Mouse (Mus musculus): ENCODE results near the gene Dennd1a. TPM values are rescaled to one million over a fixed set of nuclear protein-coding genes. Genes with fewer than 3 reads are reported as not detected.

Gene Dennd1a
- polyA plus RNA-seq, 1 experiment: 11.9 TPM

DNA sequence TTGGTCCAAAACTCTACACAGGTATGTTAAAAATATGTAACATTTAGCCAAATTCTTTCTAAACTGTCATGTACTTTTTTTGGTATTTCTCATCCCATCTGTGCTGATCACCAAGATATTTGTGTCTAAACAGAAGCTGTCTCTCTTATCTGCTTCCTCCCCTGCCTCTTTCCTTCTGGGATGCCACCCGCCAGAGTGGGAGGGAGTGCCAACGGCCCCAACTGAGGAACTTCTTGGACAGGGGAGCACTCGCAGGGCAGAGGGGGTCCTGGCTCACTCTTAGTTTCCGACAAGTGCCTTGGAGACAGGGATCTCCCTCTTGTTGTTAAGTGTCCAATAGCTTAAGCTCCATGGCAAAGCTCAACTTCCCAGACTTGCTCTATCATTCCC lies 263.5 kb downstream of the Dennd1a start:
- Histone ChIP-seq H3K36me3 (ENCODE audit: control insufficient read depth, insufficient read depth, low read length, poor library complexity, severe bottlenecking) (no peaks in the 10 kb centered on the region), H3K9ac (ENCODE audit: low read depth, poor library complexity, severe bottlenecking) (no peak overlapping the region), H3K4me3 (ENCODE audit: low read depth, low read length) (no peak overlapping the region), H3K9me3 (replicated peaks; ENCODE audit: control insufficient read depth, insufficient read depth, low read length, poor library complexity, severe bottlenecking) (no peaks in the 10 kb centered on the region), H3K27me3 (ENCODE audit: control insufficient read depth, insufficient read depth, low read length, poor library complexity, severe bottlenecking) (no peaks in the 10 kb centered on the region), H3K4me1 (ENCODE audit: control insufficient read depth, insufficient read depth, low read length) (no peaks in the 10 kb centered on the region), H3K27ac (ENCODE audit: insufficient read depth, low read length) (no peak overlapping the region)
- TF ChIP-seq EP300 (IDR thresholded peaks at IDR 0.05; ENCODE audit: insufficient read depth, low read depth, low read length) (no peak), CTCF (IDR thresholded peaks at IDR 0.05; ENCODE audit: low read depth, low read length) (no peak), POLR2A (IDR thresholded peaks at IDR 0.05; ENCODE audit: insufficient read depth, low read length) (no peak)

DNA sequence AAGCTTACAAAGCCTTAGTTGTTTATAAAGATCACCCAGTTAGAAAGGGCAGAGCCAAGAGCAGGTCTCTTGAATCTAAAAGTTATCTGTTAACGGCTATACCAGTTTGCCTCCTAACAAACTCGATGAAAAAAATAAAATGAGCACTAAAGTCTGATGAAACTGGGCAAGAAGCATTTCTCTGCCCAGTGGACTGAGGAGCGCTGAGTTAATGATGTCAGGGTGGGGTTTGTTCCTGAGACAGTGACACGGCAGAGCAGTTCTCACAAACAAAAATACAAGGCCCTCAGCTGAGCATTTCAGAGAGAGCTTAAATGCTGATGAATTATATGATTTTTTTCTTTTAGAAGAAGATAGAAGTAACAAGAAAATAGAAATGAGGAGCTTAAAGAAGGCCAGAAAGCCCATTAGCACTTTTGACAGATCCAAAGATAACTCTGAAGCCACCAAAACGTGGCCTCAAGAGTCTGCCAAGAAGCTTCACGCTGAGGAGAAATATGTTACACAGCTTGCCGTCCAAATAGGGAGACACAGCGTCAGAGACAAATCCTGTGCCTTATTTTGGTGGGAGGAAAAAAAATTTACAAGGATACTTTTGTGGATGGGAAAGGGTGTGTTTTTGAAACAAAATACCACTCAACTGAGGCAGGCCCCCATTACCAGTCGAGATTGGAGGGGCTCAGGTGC lies 264.0 kb downstream of the Dennd1a start:
- Histone ChIP-seq H3K27me3 (ENCODE audit: control insufficient read depth, insufficient read depth, low read length, poor library complexity, severe bottlenecking) (no peaks in the 10 kb centered on the region), H3K4me1 (ENCODE audit: control insufficient read depth, insufficient read depth, low read length) (no peaks in the 10 kb centered on the region), H3K36me3 (ENCODE audit: control insufficient read depth, insufficient read depth, low read length, poor library complexity, severe bottlenecking) (no peaks in the 10 kb centered on the region), H3K9me3 (replicated peaks; ENCODE audit: control insufficient read depth, insufficient read depth, low read length, poor library complexity, severe bottlenecking) (no peaks in the 10 kb centered on the region), H3K4me3 (ENCODE audit: low read depth, low read length) (no peak overlapping the region), H3K9ac (ENCODE audit: low read depth, poor library complexity, severe bottlenecking) (no peak overlapping the region), H3K27ac (ENCODE audit: insufficient read depth, low read length) (no peak overlapping the region)
- TF ChIP-seq POLR2A (IDR thresholded peaks at IDR 0.05; ENCODE audit: insufficient read depth, low read length) (no peak), EP300 (IDR thresholded peaks at IDR 0.05; ENCODE audit: insufficient read depth, low read depth, low read length) (no peak), CTCF (IDR thresholded peaks at IDR 0.05; ENCODE audit: low read depth, low read length) (no peak)

GRCm38 (mm10) chr2:38021166-38021565 lies 266.0 kb downstream of the Dennd1a start:
- TF ChIP-seq EP300 (IDR thresholded peaks at IDR 0.05; ENCODE audit: insufficient read depth, low read depth, low read length) (no peak), POLR2A (IDR thresholded peaks at IDR 0.05; ENCODE audit: insufficient read depth, low read length) (no peak), CTCF (IDR thresholded peaks at IDR 0.05; ENCODE audit: low read depth, low read length) (no peak)
- Histone ChIP-seq H3K4me3 (ENCODE audit: low read depth, low read length) (no peak overlapping the region), H3K27ac (ENCODE audit: insufficient read depth, low read length) (no peak overlapping the region), H3K9ac (ENCODE audit: low read depth, poor library complexity, severe bottlenecking) (no peak overlapping the region), H3K36me3 (ENCODE audit: control insufficient read depth, insufficient read depth, low read length, poor library complexity, severe bottlenecking) (no peaks in the 10 kb centered on the region), H3K4me1 (ENCODE audit: control insufficient read depth, insufficient read depth, low read length) (no peaks in the 10 kb centered on the region), H3K27me3 (ENCODE audit: control insufficient read depth, insufficient read depth, low read length, poor library complexity, severe bottlenecking) (no peaks in the 10 kb centered on the region), H3K9me3 (replicated peaks; ENCODE audit: control insufficient read depth, insufficient read depth, low read length, poor library complexity, severe bottlenecking) (no peaks in the 10 kb centered on the region)

GRCm38 (mm10) chr2:38014702-38015101 lies 272.5 kb downstream of the Dennd1a start:
- Histone ChIP-seq H3K36me3 (ENCODE audit: control insufficient read depth, insufficient read depth, low read length, poor library complexity, severe bottlenecking) (no peaks in the 10 kb centered on the region), H3K27ac (ENCODE audit: insufficient read depth, low read length) (no peak overlapping the region), H3K27me3 (ENCODE audit: control insufficient read depth, insufficient read depth, low read length, poor library complexity, severe bottlenecking) (no peaks in the 10 kb centered on the region), H3K4me3 (ENCODE audit: low read depth, low read length) (no peak overlapping the region), H3K9me3 (replicated peaks; ENCODE audit: control insufficient read depth, insufficient read depth, low read length, poor library complexity, severe bottlenecking) (no peaks in the 10 kb centered on the region), H3K4me1 (ENCODE audit: control insufficient read depth, insufficient read depth, low read length) (no peaks in the 10 kb centered on the region), H3K9ac (ENCODE audit: low read depth, poor library complexity, severe bottlenecking) (no peak overlapping the region)
- no peak for TF ChIP-seq CTCF (IDR thresholded peaks at IDR 0.05; ENCODE audit: low read depth, low read length)
- TF ChIP-seq POLR2A (IDR thresholded peaks at IDR 0.05; ENCODE audit: insufficient read depth, low read length): no peak
- no peak for TF ChIP-seq EP300 (IDR thresholded peaks at IDR 0.05; ENCODE audit: insufficient read depth, low read depth, low read length)

DNA sequence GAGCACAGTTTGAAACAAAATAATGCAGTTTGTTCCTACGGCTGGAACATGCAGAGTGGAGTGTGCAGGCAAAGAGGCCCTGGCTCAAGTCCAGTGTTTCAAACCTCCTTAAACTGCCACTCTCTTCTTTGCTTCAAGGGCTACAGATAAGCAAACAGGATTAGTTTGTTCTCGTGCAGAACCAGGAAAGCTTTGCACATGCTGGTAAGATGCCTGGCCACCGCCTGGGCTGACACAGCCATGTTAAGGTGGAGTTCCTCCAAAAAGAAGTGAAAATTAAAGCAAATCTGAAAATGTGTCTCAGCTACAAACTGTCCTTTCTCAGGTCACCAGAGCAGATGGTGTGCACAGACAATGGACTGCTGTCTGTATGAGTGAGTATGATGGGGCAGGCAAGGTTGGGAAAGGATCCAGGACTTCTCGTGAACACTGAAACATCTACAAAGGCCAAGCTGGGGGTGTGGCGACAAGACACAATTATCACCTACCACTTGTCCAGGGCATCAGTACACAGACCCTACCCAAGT lies 273.3 kb downstream of the Dennd1a start:
- TF ChIP-seq CTCF (IDR thresholded peaks at IDR 0.05; ENCODE audit: low read depth, low read length) (no peak), POLR2A (IDR thresholded peaks at IDR 0.05; ENCODE audit: insufficient read depth, low read length) (no peak), EP300 (IDR thresholded peaks at IDR 0.05; ENCODE audit: insufficient read depth, low read depth, low read length) (no peak)
- H3K4me3 ChIP-seq (ENCODE audit: low read depth, low read length): no peak overlapping the region
- H3K4me1 ChIP-seq (ENCODE audit: control insufficient read depth, insufficient read depth, low read length): no peaks in the 10 kb centered on the region
- H3K9me3 ChIP-seq (replicated peaks; ENCODE audit: control insufficient read depth, insufficient read depth, low read length, poor library complexity, severe bottlenecking): no peaks in the 10 kb centered on the region
- no peaks in the 10 kb centered on the region for H3K36me3 ChIP-seq (ENCODE audit: control insufficient read depth, insufficient read depth, low read length, poor library complexity, severe bottlenecking)
- no peak overlapping the region for H3K27ac ChIP-seq (ENCODE audit: insufficient read depth, low read length)
- H3K27me3 ChIP-seq (ENCODE audit: control insufficient read depth, insufficient read depth, low read length, poor library complexity, severe bottlenecking): no peaks in the 10 kb centered on the region
- no peak overlapping the region for H3K9ac ChIP-seq (ENCODE audit: low read depth, poor library complexity, severe bottlenecking)

DNA sequence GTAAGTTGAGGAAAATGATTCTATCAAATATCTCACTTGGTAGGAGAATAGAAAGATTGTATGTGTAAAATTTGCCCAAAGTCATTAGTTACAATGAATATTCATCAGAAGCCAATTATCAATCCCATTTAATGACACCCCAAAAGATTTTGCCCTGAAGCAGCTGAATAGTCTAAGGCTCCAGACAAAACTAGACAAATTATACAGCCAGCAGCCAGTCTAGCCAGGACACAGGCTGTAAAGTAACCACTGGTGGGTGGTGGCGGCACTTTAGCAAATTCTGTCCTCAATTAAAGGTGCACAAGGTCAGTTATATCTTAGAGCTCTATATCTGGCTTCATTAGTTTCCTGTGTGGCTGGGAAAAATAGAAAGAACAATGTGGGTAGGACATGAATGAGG lies 280.0 kb downstream of the Dennd1a start:
- no peaks in the 10 kb centered on the region for H3K4me1 ChIP-seq (ENCODE audit: control insufficient read depth, insufficient read depth, low read length)
- TF ChIP-seq CTCF (IDR thresholded peaks at IDR 0.05; ENCODE audit: low read depth, low read length): no peak
- no peak for TF ChIP-seq EP300 (IDR thresholded peaks at IDR 0.05; ENCODE audit: insufficient read depth, low read depth, low read length)
- TF ChIP-seq POLR2A (IDR thresholded peaks at IDR 0.05; ENCODE audit: insufficient read depth, low read length): no peak
- H3K36me3 ChIP-seq (ENCODE audit: control insufficient read depth, insufficient read depth, low read length, poor library complexity, severe bottlenecking): no peaks in the 10 kb centered on the region
- H3K27me3 ChIP-seq (ENCODE audit: control insufficient read depth, insufficient read depth, low read length, poor library complexity, severe bottlenecking): no peaks in the 10 kb centered on the region
- H3K4me3 ChIP-seq (ENCODE audit: low read depth, low read length): no peak overlapping the region
- no peaks in the 10 kb centered on the region for H3K9me3 ChIP-seq (replicated peaks; ENCODE audit: control insufficient read depth, insufficient read depth, low read length, poor library complexity, severe bottlenecking)
- H3K27ac ChIP-seq (ENCODE audit: insufficient read depth, low read length): no peak overlapping the region
- H3K9ac ChIP-seq (ENCODE audit: low read depth, poor library complexity, severe bottlenecking): no peak overlapping the region

Data from ES-Bruce4 (cell line).